Comparison of ENCODE assay signal across 19 mouse cellular contexts in genomic region chr17:32246117-32246516, GRCm38 (mm10). TPM values are rescaled to one million over a fixed set of nuclear protein-coding genes. Genes with fewer than 3 reads are reported as not detected.
"Had no signal": no experiment of that assay in that cellular context is flagged by ENCODE, and none has a peak within 500 bp of the region (broad histone marks: within the 10 kb centered on the region; RNA-seq: fewer than 3 reads in every experiment).

No protein-coding gene starts in this region.

- H3K9me3 ChIP-seq: kidney, embryonic 15.5 days; liver, embryonic 13.5 days; megakaryocyte, embryonic 14.5 days; midbrain, embryonic 10.5 days; neural tube, embryonic 12.5 days; neural tube, embryonic 15.5 days; stomach, embryonic 15.5 days had no signal

- H3K9ac ChIP-seq: kidney, embryonic 15.5 days; liver, embryonic 13.5 days; neural tube, embryonic 12.5 days; neural tube, embryonic 15.5 days; stomach, embryonic 15.5 days had no signal

- H3K4me2 ChIP-seq: kidney, embryonic 15.5 days; liver, embryonic 13.5 days; neural tube, embryonic 12.5 days; neural tube, embryonic 15.5 days; stomach, embryonic 15.5 days had no signal

- H3K36me3 ChIP-seq: stomach, embryonic 15.5 days had no signal

- H3K27ac ChIP-seq: kidney, embryonic 15.5 days; liver, embryonic 13.5 days; midbrain, embryonic 10.5 days; neural tube, embryonic 12.5 days; neural tube, embryonic 15.5 days; stomach, embryonic 15.5 days had no signal

- H3K4me1 ChIP-seq: kidney, embryonic 15.5 days; midbrain, embryonic 10.5 days; neural tube, embryonic 12.5 days; neural tube, embryonic 15.5 days had no signal

- DNase-seq: kidney, adult 11 months; kidney, adult 8-10 months; kidney, postnatal 10 days; kidney, postnatal 36 days; liver, embryonic 13.5 days; lung, adult 2 months; midbrain, embryonic 14.5 days; right cerebral cortex, adult 18-20 months; right cerebral cortex, postnatal 14 days; right cerebral cortex, postnatal 4 days; thymus, postnatal 25 days had no signal

- H3K4me3 ChIP-seq: kidney, embryonic 15.5 days; liver, embryonic 13.5 days; megakaryocyte, embryonic 14.5 days; midbrain, embryonic 10.5 days; neural tube, embryonic 12.5 days; neural tube, embryonic 15.5 days; stomach, embryonic 15.5 days had no signal

- H3K27me3 ChIP-seq: kidney, embryonic 15.5 days; liver, embryonic 13.5 days; megakaryocyte, embryonic 14.5 days; neural tube, embryonic 12.5 days; neural tube, embryonic 15.5 days; stomach, embryonic 15.5 days had no signal

RNA-seq across cellular contexts. Expression of gene Ephx3, which starts 56.8 kb away (rescaled TPM):
- polyA plus RNA-seq: limb, embryonic 11.5 days; liver, embryonic 13.5 days; liver, embryonic 16.5 days; midbrain, embryonic 14.5 days had no signal
